Mouse (Mus musculus): ENCODE results near the gene Cnnm2. TPM values are rescaled to one million over a fixed set of nuclear protein-coding genes. Genes with fewer than 3 reads are reported as not detected.

The Cnnm2 gene
- total RNA-seq, 1 experiment: 43.2 TPM

DNA sequence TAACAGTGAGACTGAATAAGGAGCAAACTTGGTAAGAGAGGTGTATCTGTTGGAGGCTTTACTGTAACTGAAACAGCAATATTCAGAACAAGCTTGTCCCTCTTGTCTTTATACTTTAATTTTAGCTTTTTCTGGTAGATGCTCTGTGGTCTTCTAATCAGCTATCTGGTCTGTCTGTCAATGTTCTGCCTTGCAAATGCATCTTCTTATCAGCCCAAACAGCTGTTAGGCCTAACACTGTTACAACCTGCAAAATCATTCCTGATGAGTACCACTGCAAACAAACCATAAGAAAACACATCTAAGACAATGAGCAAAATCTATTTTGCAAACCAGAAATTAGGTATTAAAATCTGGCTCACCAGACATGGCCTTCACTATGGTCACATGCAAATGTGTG lies 144.0 kb downstream of the Cnnm2 start:
- Histone ChIP-seq H3K27ac (ENCODE audit: insufficient read depth, low read depth, low read length, poor library complexity, severe bottlenecking) (no peak overlapping the region), H3K4me1 (ENCODE audit: control insufficient read depth in 2 of 2, insufficient read depth in 2 of 2, low read length in 2 of 2, poor library complexity in 1 of 2) (0 out of 4 replicates have a peak, but pooled peaks cover 0 to 2% of the 10 kb centered on the region in 2 experiments), H3K9ac (ENCODE audit: insufficient read depth, low read depth, low read length, poor library complexity, severe bottlenecking) (no peak overlapping the region), H3K36me3 (ENCODE audit: control insufficient read depth, insufficient read depth, low read length, poor library complexity, severe bottlenecking) (no peaks in the 10 kb centered on the region; the same call in 1 of the 2 replicates), H3K9me3 (ENCODE audit: control insufficient read depth, insufficient read depth, low read depth, low read length) (no peaks in the 10 kb centered on the region), H3K4me3 (ENCODE audit: insufficient read depth in 1 of 2, low read depth in 1 of 2, low read length in 2 of 2, poor library complexity in 1 of 2, severe bottlenecking in 1 of 2) (no peak overlapping the region)
- TF ChIP-seq CHD2 (IDR thresholded peaks at IDR 0.05; ENCODE audit: low read depth, low read length): no peak
- no peak for TF ChIP-seq HCFC1 (IDR thresholded peaks at IDR 0.05; ENCODE audit: borderline replicate concordance, insufficient read depth, low read length)
- no peak for TF ChIP-seq MAFK (IDR thresholded peaks at IDR 0.05; ENCODE audit: insufficient read depth, low read depth, low read length)
- TF ChIP-seq ZC3H11A (IDR thresholded peaks at IDR 0.05; ENCODE audit: borderline replicate concordance, low read depth, low read length): no peak
- TF ChIP-seq ZNF384 (IDR thresholded peaks at IDR 0.05; ENCODE audit: low read depth, low read length): no peak
- in situ Hi-C loops (cut with MboI; ENCODE audit: low sequenced_read_pairs in 2 of 2, unreplicated experiment in 2 of 2): no loop called here
- no peak for DNase-seq (ENCODE audit: low read depth, low spot score)

- Histone ChIP-seq H3K9ac (ENCODE audit: insufficient read depth, low read depth, low read length, poor library complexity, severe bottlenecking) (no peak overlapping the region), H3K36me3 (ENCODE audit: control insufficient read depth, insufficient read depth, low read length, poor library complexity, severe bottlenecking) (no peaks in the 10 kb centered on the region; the same call in 1 of the 2 replicates), H3K9me3 (ENCODE audit: control insufficient read depth, insufficient read depth, low read depth, low read length) (no peaks in the 10 kb centered on the region), H3K4me3 (ENCODE audit: insufficient read depth in 1 of 2, low read depth in 1 of 2, low read length in 2 of 2, poor library complexity in 1 of 2, severe bottlenecking in 1 of 2) (no peak overlapping the region), H3K4me1 (ENCODE audit: control insufficient read depth in 2 of 2, insufficient read depth in 2 of 2, low read length in 2 of 2, poor library complexity in 1 of 2) (0 out of 4 replicates have a peak, but pooled peaks cover 0 to 2% of the 10 kb centered on the region in 2 experiments), H3K27ac (ENCODE audit: insufficient read depth, low read depth, low read length, poor library complexity, severe bottlenecking) (no peak overlapping the region)
- in situ Hi-C loops (cut with MboI; ENCODE audit: low sequenced_read_pairs in 2 of 2, unreplicated experiment in 2 of 2): no loop called here
- no peak for TF ChIP-seq CHD2 (IDR thresholded peaks at IDR 0.05; ENCODE audit: low read depth, low read length)
- no peak for TF ChIP-seq HCFC1 (IDR thresholded peaks at IDR 0.05; ENCODE audit: borderline replicate concordance, insufficient read depth, low read length)
- TF ChIP-seq ZNF384 (IDR thresholded peaks at IDR 0.05; ENCODE audit: low read depth, low read length): no peak
- TF ChIP-seq ZC3H11A (IDR thresholded peaks at IDR 0.05; ENCODE audit: borderline replicate concordance, low read depth, low read length): no peak
- TF ChIP-seq MAFK (IDR thresholded peaks at IDR 0.05; ENCODE audit: insufficient read depth, low read depth, low read length): no peak
- DNase-seq (ENCODE audit: low read depth, low spot score): no peak
These were observed 144.6 kb downstream of the Cnnm2 start for GRCm38 (mm10) chr19:46905971-46906370.

DNA sequence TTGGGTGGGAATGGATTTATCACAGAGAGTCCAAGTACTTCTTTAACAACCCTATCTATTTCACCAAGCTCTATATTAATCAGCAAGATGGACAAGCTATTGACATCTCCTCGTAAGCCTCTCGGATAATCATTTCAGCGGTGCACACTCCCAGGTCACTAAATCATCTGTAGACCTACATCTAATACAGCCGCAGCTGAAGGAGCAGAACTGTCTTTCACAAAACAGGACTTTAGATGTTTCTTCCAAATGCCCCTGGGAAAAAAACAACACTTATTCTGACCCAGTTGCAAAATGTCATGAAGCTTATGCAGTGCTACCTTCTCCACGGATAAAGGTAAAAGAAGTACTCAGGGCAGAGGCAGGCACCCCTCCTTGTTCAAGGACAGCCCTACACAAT lies 146.8 kb downstream of the Cnnm2 start:
- H3K9ac ChIP-seq (ENCODE audit: insufficient read depth, low read depth, low read length, poor library complexity, severe bottlenecking): no peak overlapping the region
- no peak for DNase-seq (ENCODE audit: low read depth, low spot score)
- in situ Hi-C loops (cut with MboI; ENCODE audit: low sequenced_read_pairs in 2 of 2, unreplicated experiment in 2 of 2): no loop called here
- no peaks in the 10 kb centered on the region for H3K9me3 ChIP-seq (ENCODE audit: control insufficient read depth, insufficient read depth, low read depth, low read length)
- H3K36me3 ChIP-seq (ENCODE audit: control insufficient read depth, insufficient read depth, low read length, poor library complexity, severe bottlenecking): no peaks in the 10 kb centered on the region; the same call in 1 of the 2 replicates
- no peak overlapping the region for H3K4me3 ChIP-seq (ENCODE audit: insufficient read depth in 1 of 2, low read depth in 1 of 2, low read length in 2 of 2, poor library complexity in 1 of 2, severe bottlenecking in 1 of 2)
- TF ChIP-seq ZC3H11A (IDR thresholded peaks at IDR 0.05; ENCODE audit: borderline replicate concordance, low read depth, low read length) (no peak), MAFK (IDR thresholded peaks at IDR 0.05; ENCODE audit: insufficient read depth, low read depth, low read length) (no peak), ZNF384 (IDR thresholded peaks at IDR 0.05; ENCODE audit: low read depth, low read length) (no peak)
- H3K27ac ChIP-seq (ENCODE audit: insufficient read depth, low read depth, low read length, poor library complexity, severe bottlenecking): no peak overlapping the region
- H3K4me1 ChIP-seq (ENCODE audit: control insufficient read depth in 2 of 2, insufficient read depth in 2 of 2, low read length in 2 of 2, poor library complexity in 1 of 2): 0 out of 4 replicates have a peak, but pooled peaks cover 0 to 2% of the 10 kb centered on the region in 2 experiments

DNA sequence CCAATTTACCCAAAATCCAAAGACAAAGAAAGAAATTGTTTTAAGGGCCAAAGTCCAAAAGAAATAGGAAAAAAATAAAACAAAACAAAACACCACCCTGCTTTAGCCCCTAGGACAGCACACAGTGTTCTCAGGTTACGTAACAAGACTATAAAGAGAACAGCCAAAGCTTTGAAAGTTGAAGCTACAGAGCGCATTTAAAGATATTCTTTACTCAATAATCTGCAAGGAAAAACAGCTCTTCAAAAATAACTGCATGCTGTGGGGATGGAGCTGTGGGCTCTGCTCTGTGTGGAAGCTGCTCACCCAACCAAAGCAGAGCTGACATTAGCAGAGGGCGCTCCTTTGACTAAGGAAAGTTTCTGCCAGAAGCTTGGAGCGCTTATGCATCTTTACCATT lies 147.6 kb downstream of the Cnnm2 start:
- H3K27ac ChIP-seq (ENCODE audit: insufficient read depth, low read depth, low read length, poor library complexity, severe bottlenecking): no peak overlapping the region
- no peak overlapping the region for H3K9ac ChIP-seq (ENCODE audit: insufficient read depth, low read depth, low read length, poor library complexity, severe bottlenecking)
- 0 out of 4 replicates have a peak, but pooled peaks cover 0 to 2% of the 10 kb centered on the region in 2 experiments for H3K4me1 ChIP-seq (ENCODE audit: control insufficient read depth in 2 of 2, insufficient read depth in 2 of 2, low read length in 2 of 2, poor library complexity in 1 of 2)
- TF ChIP-seq ZNF384 (IDR thresholded peaks at IDR 0.05; ENCODE audit: low read depth, low read length) (no peak), CHD2 (IDR thresholded peaks at IDR 0.05; ENCODE audit: low read depth, low read length) (no peak), MAFK (IDR thresholded peaks at IDR 0.05; ENCODE audit: insufficient read depth, low read depth, low read length) (no peak), ZC3H11A (IDR thresholded peaks at IDR 0.05; ENCODE audit: borderline replicate concordance, low read depth, low read length) (no peak), HCFC1 (IDR thresholded peaks at IDR 0.05; ENCODE audit: borderline replicate concordance, insufficient read depth, low read length) (no peak)
- DNase-seq (ENCODE audit: low read depth, low spot score): no peak
- in situ Hi-C loops (cut with MboI; ENCODE audit: low sequenced_read_pairs in 2 of 2, unreplicated experiment in 2 of 2): no loop called here
- H3K36me3 ChIP-seq (ENCODE audit: control insufficient read depth, insufficient read depth, low read length, poor library complexity, severe bottlenecking): no peaks in the 10 kb centered on the region
- H3K4me3 ChIP-seq (ENCODE audit: insufficient read depth in 1 of 2, low read depth in 1 of 2, low read length in 2 of 2, poor library complexity in 1 of 2, severe bottlenecking in 1 of 2): no peak overlapping the region
- H3K9me3 ChIP-seq (ENCODE audit: control insufficient read depth, insufficient read depth, low read depth, low read length): no peaks in the 10 kb centered on the region

- H3K9me3 ChIP-seq (ENCODE audit: control insufficient read depth, insufficient read depth, low read depth, low read length): no peaks in the 10 kb centered on the region
- no peak overlapping the region for H3K9ac ChIP-seq (ENCODE audit: insufficient read depth, low read depth, low read length, poor library complexity, severe bottlenecking)
- DNase-seq (ENCODE audit: low read depth, low spot score): no peak
- no peak overlapping the region for H3K27ac ChIP-seq (ENCODE audit: insufficient read depth, low read depth, low read length, poor library complexity, severe bottlenecking)
- 0 out of 4 replicates have a peak, but pooled peaks cover 0 to 2% of the 10 kb centered on the region in 2 experiments for H3K4me1 ChIP-seq (ENCODE audit: control insufficient read depth in 2 of 2, insufficient read depth in 2 of 2, low read length in 2 of 2, poor library complexity in 1 of 2)
- TF ChIP-seq MAFK (IDR thresholded peaks at IDR 0.05; ENCODE audit: insufficient read depth, low read depth, low read length) (no peak), ZNF384 (IDR thresholded peaks at IDR 0.05; ENCODE audit: low read depth, low read length) (no peak), HCFC1 (IDR thresholded peaks at IDR 0.05; ENCODE audit: borderline replicate concordance, insufficient read depth, low read length) (no peak), CHD2 (IDR thresholded peaks at IDR 0.05; ENCODE audit: low read depth, low read length) (no peak), ZC3H11A (IDR thresholded peaks at IDR 0.05; ENCODE audit: borderline replicate concordance, low read depth, low read length) (no peak)
- H3K36me3 ChIP-seq (ENCODE audit: control insufficient read depth, insufficient read depth, low read length, poor library complexity, severe bottlenecking): no peaks in the 10 kb centered on the region
- in situ Hi-C loops (cut with MboI; ENCODE audit: low sequenced_read_pairs in 2 of 2, unreplicated experiment in 2 of 2): no loop called here
- H3K4me3 ChIP-seq (ENCODE audit: insufficient read depth in 1 of 2, low read depth in 1 of 2, low read length in 2 of 2, poor library complexity in 1 of 2, severe bottlenecking in 1 of 2): no peak overlapping the region
These were observed 150.1 kb downstream of the Cnnm2 start for GRCm38 (mm10) chr19:46911492-46911891.

Data from ES-E14 (cell line).